ENCODE assay signal across 27 mouse cellular contexts in the genomic region with DNA sequence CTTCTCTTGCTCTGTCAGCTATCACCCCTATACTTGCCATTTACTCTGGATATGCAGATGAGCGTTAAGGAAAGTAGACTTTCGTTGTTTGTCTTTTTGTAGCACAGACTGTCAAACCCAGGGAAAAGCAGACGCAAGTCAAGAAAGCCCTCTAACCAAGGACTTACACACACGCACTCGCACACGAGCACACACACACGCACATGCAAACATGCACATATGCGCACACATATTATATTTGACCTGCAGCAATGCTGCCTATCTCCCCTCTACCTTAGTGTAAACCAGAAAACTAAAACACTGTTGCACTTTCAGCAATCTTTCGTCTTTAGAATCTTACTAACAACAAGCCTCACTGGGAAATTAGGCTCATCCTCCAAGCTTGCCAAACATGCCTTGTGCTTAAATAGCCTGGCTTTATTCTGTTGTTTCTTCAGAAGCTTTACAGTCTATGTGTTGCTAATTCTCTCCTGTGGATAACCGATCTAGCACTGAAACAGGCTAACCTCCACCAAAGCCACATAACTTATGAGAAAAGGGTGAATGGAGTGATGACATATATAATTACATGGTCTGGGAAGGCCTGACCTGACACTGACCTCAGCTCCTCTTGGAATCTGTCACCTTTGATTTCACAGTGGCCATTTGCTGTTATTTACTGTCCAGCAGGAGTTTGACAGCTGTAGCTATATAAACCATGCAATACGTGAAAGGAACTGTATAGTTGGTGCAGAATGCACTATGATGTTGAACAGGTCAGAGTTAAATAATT.
DNase-seq lines count a peak whose midpoint lies in the region; ATAC-seq lines count a peak whose summit lies in the region.
"Had no signal": no experiment of that assay in that cellular context is flagged by ENCODE, and none has a peak within 500 bp of the region (broad histone marks: within the 10 kb centered on the region; RNA-seq: fewer than 3 reads in every experiment).

No protein-coding gene starts in this region.

- no peaks in the 10 kb centered on the region for H3K27me3 ChIP-seq in embryonic facial prominence, embryonic 14.5 days (replicated peaks; ENCODE audit: control insufficient read depth, insufficient read depth, low read length)
- H3K27me3 ChIP-seq in embryonic facial prominence, embryonic 10.5 days (replicated peaks; ENCODE audit: low read depth, poor library complexity, severe bottlenecking): no peaks in the 10 kb centered on the region
- no peaks in the 10 kb centered on the region for H3K27me3 ChIP-seq in neural tube, embryonic 15.5 days (replicated peaks)
- no peaks in the 10 kb centered on the region for H3K27me3 ChIP-seq in forebrain, embryonic 16.5 days (replicated peaks; ENCODE audit: control insufficient read depth, insufficient read depth, low read length)
- H3K27me3 ChIP-seq: CH12.LX; embryonic facial prominence, embryonic 12.5 days; forebrain, embryonic 15.5 days; hindbrain, embryonic 15.5 days; liver, embryonic 12.5 days; neural tube, embryonic 13.5 days; stomach, embryonic 15.5 days had no signal

- DNase-seq in embryonic facial prominence, embryonic 14.5 days (ENCODE audit: low spot score): peak; percentile 2
- DNase-seq in embryonic facial prominence, embryonic 10.5 days (ENCODE audit: low spot score): no peak
- DNase-seq in neural tube, embryonic 10.5 days (ENCODE audit: extremely low spot score, low spot score): peak; percentile 19
- peak; percentile 66 for DNase-seq in mesoderm, embryonic 11.5 days (ENCODE audit: low read depth, low spot score)
- DNase-seq in yolk sac, embryonic 10.5 days (ENCODE audit: low spot score): peak; percentile 4
- no peak for DNase-seq in c-Kit-positive CD71-positive TER-119-positive erythroid progenitor cells, embryonic 14.5 days (ENCODE audit: low spot score)
- DNase-seq: adrenal gland, adult 8-10 months; cerebellum, adult 8-10 months; cerebellum, postnatal 36 days; heart, postnatal 14 days; kidney, adult 2 months; layer of hippocampus, adult 9-11 months; liver, postnatal 0 days; right cerebral cortex, postnatal 25 days had no signal

- H3K27ac ChIP-seq in embryonic facial prominence, embryonic 14.5 days (replicated peaks; ENCODE audit: low read depth, low read length): no peak overlapping the region
- H3K27ac ChIP-seq in embryonic facial prominence, embryonic 10.5 days (replicated peaks): no peak overlapping the region
- no peak overlapping the region for H3K27ac ChIP-seq in neural tube, embryonic 15.5 days (replicated peaks)
- H3K27ac ChIP-seq in forebrain, embryonic 16.5 days (ENCODE audit: low read length): no peak overlapping the region
- H3K27ac ChIP-seq: embryonic facial prominence, embryonic 12.5 days; forebrain, embryonic 10.5 days; forebrain, embryonic 15.5 days; hindbrain, embryonic 10.5 days; hindbrain, embryonic 15.5 days; kidney, postnatal 0 days; liver, embryonic 12.5 days; macrophage; neural tube, embryonic 13.5 days; stomach, embryonic 15.5 days had no signal

- no peak overlapping the region for H3K4me3 ChIP-seq in embryonic facial prominence, embryonic 14.5 days (ENCODE audit: low read depth, low read length)
- no peak overlapping the region for H3K4me3 ChIP-seq in embryonic facial prominence, embryonic 10.5 days
- no peak overlapping the region for H3K4me3 ChIP-seq in neural tube, embryonic 15.5 days (replicated peaks)
- no peak overlapping the region for H3K4me3 ChIP-seq in forebrain, embryonic 16.5 days (replicated peaks; ENCODE audit: low read length)
- H3K4me3 ChIP-seq: embryonic facial prominence, embryonic 12.5 days; forebrain, embryonic 10.5 days; forebrain, embryonic 15.5 days; hindbrain, embryonic 10.5 days; hindbrain, embryonic 15.5 days; liver, embryonic 12.5 days; neural tube, embryonic 13.5 days; stomach, embryonic 15.5 days had no signal

- no peak for ATAC-seq in embryonic facial prominence, embryonic 14.5 days (ENCODE audit: low read depth)
- no peak for ATAC-seq in neural tube, embryonic 15.5 days (ENCODE audit: low FRiP score)
- ATAC-seq in forebrain, embryonic 16.5 days: no peak
- ATAC-seq: forebrain, embryonic 15.5 days; liver, embryonic 12.5 days; liver, postnatal 0 days had no signal

- 77% methylated on average over 11 of the region's 11 CpGs for WGBS in embryonic facial prominence, embryonic 14.5 days
- 84% methylated on average over 11 of the region's 11 CpGs for WGBS in embryonic facial prominence, embryonic 10.5 days
- WGBS in neural tube, embryonic 15.5 days: 68% methylated on average over 11 of the region's 11 CpGs
- WGBS in forebrain, embryonic 16.5 days: 95% methylated on average over 11 of the region's 11 CpGs

- H3K4me1 ChIP-seq in embryonic facial prominence, embryonic 14.5 days (ENCODE audit: control insufficient read depth, insufficient read depth, low read length): no peaks in the 10 kb centered on the region
- peaks cover 3% of the 10 kb centered on the region; the same call in 1 of the 2 replicates for H3K4me1 ChIP-seq in embryonic facial prominence, embryonic 10.5 days
- no peaks in the 10 kb centered on the region for H3K4me1 ChIP-seq in neural tube, embryonic 15.5 days
- H3K4me1 ChIP-seq in forebrain, embryonic 16.5 days (replicated peaks; ENCODE audit: control insufficient read depth, insufficient read depth, low read length): no peaks in the 10 kb centered on the region
- H3K4me1 ChIP-seq: embryonic facial prominence, embryonic 12.5 days; forebrain, embryonic 10.5 days; forebrain, embryonic 15.5 days; hindbrain, embryonic 15.5 days; liver, embryonic 12.5 days; stomach, embryonic 15.5 days had no signal

- no peak overlapping the region for H3K4me2 ChIP-seq in embryonic facial prominence, embryonic 14.5 days (ENCODE audit: low read depth, low read length)
- H3K4me2 ChIP-seq in neural tube, embryonic 15.5 days: no peak overlapping the region
- no peak overlapping the region for H3K4me2 ChIP-seq in forebrain, embryonic 16.5 days (ENCODE audit: low read length)
- H3K4me2 ChIP-seq: embryonic facial prominence, embryonic 12.5 days; forebrain, embryonic 15.5 days; hindbrain, embryonic 15.5 days; liver, embryonic 12.5 days; neural tube, embryonic 13.5 days; stomach, embryonic 15.5 days had no signal

- H3K9me3 ChIP-seq in embryonic facial prominence, embryonic 14.5 days (ENCODE audit: control insufficient read depth, low read length): no peaks in the 10 kb centered on the region
- H3K9me3 ChIP-seq in embryonic facial prominence, embryonic 10.5 days: no peaks in the 10 kb centered on the region
- no peaks in the 10 kb centered on the region for H3K9me3 ChIP-seq in neural tube, embryonic 15.5 days (replicated peaks)
- no peaks in the 10 kb centered on the region for H3K9me3 ChIP-seq in forebrain, embryonic 16.5 days (ENCODE audit: control insufficient read depth, low read length)
- H3K9me3 ChIP-seq: embryonic facial prominence, embryonic 12.5 days; forebrain, embryonic 10.5 days; forebrain, embryonic 15.5 days; hindbrain, embryonic 10.5 days; hindbrain, embryonic 15.5 days; liver, embryonic 12.5 days; neural tube, embryonic 13.5 days; stomach, embryonic 15.5 days had no signal

- no peak overlapping the region for H3K9ac ChIP-seq in embryonic facial prominence, embryonic 14.5 days (ENCODE audit: low read depth, low read length)
- H3K9ac ChIP-seq in neural tube, embryonic 15.5 days (replicated peaks): no peak overlapping the region
- no peak overlapping the region for H3K9ac ChIP-seq in forebrain, embryonic 16.5 days (replicated peaks; ENCODE audit: low read depth, low read length)
- H3K9ac ChIP-seq: embryonic facial prominence, embryonic 12.5 days; forebrain, embryonic 15.5 days; hindbrain, embryonic 15.5 days; liver, embryonic 12.5 days; liver, postnatal 0 days; neural tube, embryonic 13.5 days; stomach, embryonic 15.5 days had no signal

- no peaks in the 10 kb centered on the region for H3K36me3 ChIP-seq in embryonic facial prominence, embryonic 14.5 days (ENCODE audit: control insufficient read depth, insufficient read depth, low read length)
- H3K36me3 ChIP-seq in embryonic facial prominence, embryonic 10.5 days (replicated peaks): no peaks in the 10 kb centered on the region
- no peaks in the 10 kb centered on the region for H3K36me3 ChIP-seq in neural tube, embryonic 15.5 days
- H3K36me3 ChIP-seq in forebrain, embryonic 16.5 days (ENCODE audit: control insufficient read depth, insufficient read depth): no peaks in the 10 kb centered on the region
- H3K36me3 ChIP-seq: embryonic facial prominence, embryonic 12.5 days; forebrain, embryonic 10.5 days; forebrain, embryonic 15.5 days; hindbrain, embryonic 10.5 days; hindbrain, embryonic 15.5 days; liver, embryonic 12.5 days; neural tube, embryonic 13.5 days; stomach, embryonic 15.5 days had no signal

Comparison
In these comparisons a context has a peak if more than half of its experiments do, and no peak if none do; other contexts are left out.
1. DNase-seq: peak in embryonic facial prominence, embryonic 14.5 days (single experiment), neural tube, embryonic 10.5 days (single experiment), mesoderm, embryonic 11.5 days (single experiment) and yolk sac, embryonic 10.5 days (single experiment); none in embryonic facial prominence, embryonic 10.5 days (single experiment) and c-Kit-positive CD71-positive TER-119-positive erythroid progenitor cells, embryonic 14.5 days (single experiment).